Mouse (Mus musculus): Measurements from ENCODE around the gene Mafb.

Gene Mafb

GRCm38 (mm10) chr2:160363201-160363600 lies 3.7 kb downstream of the Mafb start:
- no peak for DNase-seq

GRCm38 (mm10) chr2:160361442-160362121 lies 5.3 kb downstream of the Mafb start:
- no peak for DNase-seq

- no peak for DNase-seq
Measured at GRCm38 (mm10) chr2:160360234-160360874, 6.5 kb downstream of the Mafb start.

GRCm38 (mm10) chr2:160358896-160359295 lies 8.0 kb downstream of the Mafb start:
- DNase-seq, result no peak

- no peak for DNase-seq
Measured at GRCm38 (mm10) chr2:160357442-160357841, 9.4 kb downstream of the Mafb start.

- DNase-seq, result peak; percentile 42 to 43
Measured at GRCm38 (mm10) chr2:160356132-160356531, 10.7 kb downstream of the Mafb start.

- no peak for DNase-seq
Measured at GRCm38 (mm10) chr2:160354319-160354718, 12.5 kb downstream of the Mafb start.

- DNase-seq, result no peak
Measured at GRCm38 (mm10) chr2:160353581-160353980, 13.3 kb downstream of the Mafb start.

- no peak for DNase-seq
Measured at GRCm38 (mm10) chr2:160351038-160351574, 15.8 kb downstream of the Mafb start.

GRCm38 (mm10) chr2:160349578-160349977 lies 17.3 kb downstream of the Mafb start:
- DNase-seq, result no peak

GRCm38 (mm10) chr2:160348796-160349195 lies 18.1 kb downstream of the Mafb start:
- DNase-seq, result no peak

GRCm38 (mm10) chr2:160348072-160348604 lies 18.7 kb downstream of the Mafb start:
- no peak for DNase-seq

GRCm38 (mm10) chr2:160345644-160346043 lies 21.2 kb downstream of the Mafb start:
- DNase-seq, result no peak

- DNase-seq, result no peak
Measured at GRCm38 (mm10) chr2:160340121-160340520, 26.7 kb downstream of the Mafb start.

GRCm38 (mm10) chr2:160339595-160339994 lies 27.3 kb downstream of the Mafb start:
- DNase-seq, result no peak

GRCm38 (mm10) chr2:160336053-160336452 lies 30.8 kb downstream of the Mafb start:
- no peak for DNase-seq

GRCm38 (mm10) chr2:160335043-160335442 lies 31.8 kb downstream of the Mafb start:
- DNase-seq, result no peak

- DNase-seq, result no peak
Measured at GRCm38 (mm10) chr2:160334111-160334661, 32.7 kb downstream of the Mafb start, which contains the start of gene Gm826. Gm826 (minus strand) TSS chr2:160334162.

- no peak for DNase-seq
Measured at GRCm38 (mm10) chr2:160332516-160333325, 34.1 kb downstream of the Mafb start.

- peak; percentile 39 to 55 for DNase-seq
Measured at GRCm38 (mm10) chr2:160328886-160329285, 38.0 kb downstream of the Mafb start.

- DNase-seq, result peak; percentile 73 to 85
Measured at GRCm38 (mm10) chr2:160327716-160328115, 39.1 kb downstream of the Mafb start.

GRCm38 (mm10) chr2:160327167-160327566 lies 39.7 kb downstream of the Mafb start:
- peak; percentile 41 to 42 for DNase-seq
